Mouse (Mus musculus) MEL (cell line): Measurements from ENCODE around the gene Brdt. TPM values are rescaled to one million over a fixed set of nuclear protein-coding genes. Genes with fewer than 3 reads are reported as not detected.
A peak's percentile ranks its signal among the peaks of the same experiment; 100 is the strongest.

Source experiments
- DNase-seq: peaks from one replicate; pipeline ENCODE4 v3.0.0; 2011; ENCODE audit warnings: low read depth, low spot score
- H3K27ac ChIP-seq: 2 replicates; pipeline ENCODE4 v1.5.1; 2012; ENCODE audit warnings: low read depth, mild to moderate bottlenecking, control low read depth, low read length, moderate library complexity; ENCODE audit not compliant: control insufficient read depth
- H3K27me3 ChIP-seq, 2 experiments: fragments of 150-350 bp in 1 of 2; sonication (generic) in 1 of 2; 2 replicates each; pipeline ENCODE4 v1.6.1; 2012; ENCODE audit warnings: low read length in 2 of 2, mild to moderate bottlenecking in 2 of 2, improper control_type of control experiment in 1 of 2, moderate library complexity in 1 of 2; ENCODE audit not compliant: insufficient read depth in 2 of 2, control insufficient read depth in 1 of 2
- H3K36me3 ChIP-seq, 2 experiments: 2 replicates each; pipeline ENCODE4 v1.6.1; 2012 to 2014; ENCODE audit warnings: low read length in 2 of 2, improper control_type of control experiment in 1 of 2, inconsistent platforms in 1 of 2, mild to moderate bottlenecking in 1 of 2; ENCODE audit not compliant: insufficient read depth in 2 of 2, control insufficient read depth in 1 of 2
- H3K4me1 ChIP-seq, 2 experiments: fragments of 150-350 bp in 1 of 2; sonication (generic) in 1 of 2; 2 replicates each; pipeline ENCODE4 v1.6.1; 2012; ENCODE audit warnings: low read length in 2 of 2, improper control_type of control experiment in 1 of 2, mild to moderate bottlenecking in 1 of 2; ENCODE audit not compliant: insufficient read depth in 2 of 2, control insufficient read depth in 1 of 2
- H3K4me3 ChIP-seq, 2 experiments: fragments of 150-350 bp in 1 of 2; sonication (generic) in 1 of 2; 2 replicates each; pipeline ENCODE4 v1.5.1; 2012; ENCODE audit warnings: low read depth in 2 of 2, low read length in 2 of 2, mild to moderate bottlenecking in 2 of 2, moderate library complexity in 2 of 2, control low read depth in 1 of 2, improper control_type of control experiment in 1 of 2; ENCODE audit not compliant: control insufficient read depth in 1 of 2, insufficient read depth in 1 of 2
- H3K79me2 ChIP-seq: 2 replicates; pipeline ENCODE4 v1.6.1; 2012; ENCODE audit warnings: mild to moderate bottlenecking, low read length, moderate library complexity; ENCODE audit not compliant: control insufficient read depth, poor library complexity, insufficient read depth
- H3K9ac ChIP-seq: 2 replicates; pipeline ENCODE4 v1.6.1; 2012; ENCODE audit warnings: low read depth, mild to moderate bottlenecking, control low read depth, low read length, moderate library complexity; ENCODE audit not compliant: control insufficient read depth, poor library complexity, severe bottlenecking
- H3K9me3 ChIP-seq: fragments of 150-350 bp; sonication (generic); replicated peaks from 2 replicates; pipeline ENCODE4 v1.6.1; 2012; ENCODE audit warnings: mild to moderate bottlenecking, low read length, improper control_type of control experiment, moderate library complexity; ENCODE audit not compliant: insufficient read depth
- BHLHE40 ChIP-seq: IDR thresholded peaks from 2 replicates; pipeline ENCODE4 v1.6.1; 2012; ENCODE audit warnings: low read depth, mild to moderate bottlenecking, inconsistent platforms, low read length, improper control_type of control experiment, borderline replicate concordance
- CHD1 ChIP-seq: IDR thresholded peaks from 2 replicates; pipeline ENCODE4 v1.6.1; 2012; ENCODE audit warnings: low read depth, mild to moderate bottlenecking, inconsistent platforms, low read length, improper control_type of control experiment
- CHD2 ChIP-seq: IDR thresholded peaks from 2 replicates; pipeline ENCODE4 v1.6.1; 2011; ENCODE audit warnings: low read length, improper control_type of control experiment
- EP300 ChIP-seq, 2 experiments: IDR thresholded peaks; 2 replicates each; pipeline ENCODE4 v1.6.1; 2011; ENCODE audit warnings: improper control_type of control experiment in 2 of 2, low read length in 2 of 2, low read depth in 1 of 2, mild to moderate bottlenecking in 1 of 2
- ETS1 ChIP-seq: IDR thresholded peaks from 2 replicates; pipeline ENCODE4 v1.6.1; 2012; ENCODE audit warnings: low read depth, mild to moderate bottlenecking, inconsistent platforms, low read length, improper control_type of control experiment, moderate library complexity
- MAX ChIP-seq: IDR thresholded peaks from 2 replicates; pipeline ENCODE4 v1.6.1; 2011; ENCODE audit warnings: low read length, improper control_type of control experiment
- MAZ ChIP-seq: IDR thresholded peaks from 2 replicates; pipeline ENCODE4 v1.6.1; 2012; ENCODE audit warnings: low read depth, mild to moderate bottlenecking, inconsistent platforms, low read length, improper control_type of control experiment
- NRF1 ChIP-seq: IDR thresholded peaks from 2 replicates; pipeline ENCODE4 v1.6.1; 2014; ENCODE audit warnings: low read depth, mild to moderate bottlenecking, inconsistent platforms, low read length, improper control_type of control experiment, moderate library complexity; ENCODE audit not compliant: poor library complexity, insufficient read depth, severe bottlenecking
- POLR2AphosphoS2 ChIP-seq: IDR thresholded peaks from 2 replicates; pipeline ENCODE4 v1.6.1; 2011; ENCODE audit warnings: low read length, improper control_type of control experiment
- RCOR1 ChIP-seq: IDR thresholded peaks from 2 replicates; pipeline ENCODE4 v1.6.1; 2012; ENCODE audit warnings: low read depth, mild to moderate bottlenecking, inconsistent platforms, low read length, improper control_type of control experiment
- SIN3A ChIP-seq: IDR thresholded peaks from 2 replicates; pipeline ENCODE4 v1.6.1; 2012; ENCODE audit warnings: low read length, improper control_type of control experiment, inconsistent platforms
- TCF12 ChIP-seq: IDR thresholded peaks from 2 replicates; pipeline ENCODE4 v1.6.1; 2014; ENCODE audit warnings: low read depth, mild to moderate bottlenecking, inconsistent platforms, low read length, improper control_type of control experiment, moderate library complexity
- UBTF ChIP-seq: IDR thresholded peaks from 2 replicates; pipeline ENCODE4 v1.6.1; 2012; ENCODE audit warnings: low read depth, mild to moderate bottlenecking, inconsistent platforms, low read length, improper control_type of control experiment, moderate library complexity, borderline replicate concordance; ENCODE audit not compliant: insufficient read depth
- ZC3H11A ChIP-seq: IDR thresholded peaks from 2 replicates; pipeline ENCODE4 v1.6.1; 2012; ENCODE audit warnings: low read depth, mild to moderate bottlenecking, inconsistent platforms, low read length, improper control_type of control experiment
- ZKSCAN1 ChIP-seq: IDR thresholded peaks from 2 replicates; pipeline ENCODE4 v1.6.1; 2012; ENCODE audit warnings: low read depth, mild to moderate bottlenecking, inconsistent platforms, low read length, improper control_type of control experiment, moderate library complexity
- ZNF384 ChIP-seq: IDR thresholded peaks from 2 replicates; pipeline ENCODE4 v1.6.1; 2012; ENCODE audit warnings: low read depth, mild to moderate bottlenecking, inconsistent platforms, low read length, improper control_type of control experiment
- polyA plus RNA-seq, 2 experiments: library from polyadenylated mRNA; stranded (reverse) in 1 of 2; unstranded in 1 of 2; fragments of >175 nt in 1 of 2; fragments of >200 nt in 1 of 2; gene quantifications; 2 replicates each; pipeline versions ENCODE4 v1.2.1 to v1.2.4; 2012; ENCODE audit warnings: low replicate concordance in 2 of 2, low read depth in 1 of 2; ENCODE audit not compliant: insufficient read length in 2 of 2, insufficient read depth in 1 of 2, missing spikeins in 1 of 2
- total RNA-seq: library from RNA; depleted of rRNA; stranded (reverse); fragments of 300-350 nt; gene quantifications from 2 replicates; pipeline ENCODE4 v1.2.3, GENCODE M21; 2012

The Brdt gene
- total and polyA plus RNA-seq, 3 experiments = 10.3 to 16.7 TPM; not detected in 1

- Histone ChIP-seq H3K27me3 (no peaks in the 10 kb centered on the region; a peak in 1 of 4 replicates), H3K36me3 (no peaks in the 10 kb centered on the region; a peak in 1 of 4 replicates), H3K9ac (no peak overlapping the region), H3K27ac (no peak overlapping the region), H3K79me2 (no peaks in the 10 kb centered on the region), H3K9me3 (no peaks in the 10 kb centered on the region)
- DNase-seq = peak; percentile 76
- no peak for TF ChIP-seq POLR2AphosphoS2
- TF ChIP-seq ETS1 = no peak
- TF ChIP-seq MAZ = no peak; the same call in 1 of the 2 replicates
- TF ChIP-seq, all 39 proteins: peak for 0
- peak overlapping the region; percentile 53 to 79 for H3K4me3 ChIP-seq
- H3K4me1 ChIP-seq = no peaks in the 10 kb centered on the region
Observed at GRCm38 (mm10) chr5:107359395-107360053, 28.6 kb downstream of the Brdt start.

- H3K9ac ChIP-seq = no peak overlapping the region
- no peak for DNase-seq
- H3K79me2 ChIP-seq = no peaks in the 10 kb centered on the region
- H3K4me3 ChIP-seq = peak overlapping the region; percentile 48 to 79
- no peaks in the 10 kb centered on the region for H3K4me1 ChIP-seq
- no peaks in the 10 kb centered on the region; a peak in 1 of 4 replicates for H3K36me3 ChIP-seq
- no peaks in the 10 kb centered on the region; a peak in 1 of 4 replicates for H3K27me3 ChIP-seq
- H3K27ac ChIP-seq = no peak overlapping the region
- TF ChIP-seq UBTF (no peak), ZC3H11A (no peak), ZNF384 (no peak), ZKSCAN1 (no peak), MAX (no peak), EP300 (IDR thresholded peaks at IDR 0.05; ENCODE audit: low read depth in 1 of 2, low read length in 2 of 2) (no peak), CHD1 (no peak), BHLHE40 (no peak), ETS1 (no peak), RCOR1 (no peak), CHD2 (no peak), SIN3A (no peak), POLR2AphosphoS2 (no peak), NRF1 (no peak), TCF12 (no peak)
- H3K9me3 ChIP-seq = no peaks in the 10 kb centered on the region
Observed at GRCm38 (mm10) chr5:107360054-107360730, 29.2 kb downstream of the Brdt start.
